Mouse (Mus musculus) ZHBTc4 (cell line): ENCODE results near the gene Mcf2l.

Experiments
- DNase-seq: peaks from one replicate; pipeline ENCODE4 v3.0.0-alpha.2; 2011; ENCODE audit warnings: low read depth, low spot score

The Mcf2l gene

DNA sequence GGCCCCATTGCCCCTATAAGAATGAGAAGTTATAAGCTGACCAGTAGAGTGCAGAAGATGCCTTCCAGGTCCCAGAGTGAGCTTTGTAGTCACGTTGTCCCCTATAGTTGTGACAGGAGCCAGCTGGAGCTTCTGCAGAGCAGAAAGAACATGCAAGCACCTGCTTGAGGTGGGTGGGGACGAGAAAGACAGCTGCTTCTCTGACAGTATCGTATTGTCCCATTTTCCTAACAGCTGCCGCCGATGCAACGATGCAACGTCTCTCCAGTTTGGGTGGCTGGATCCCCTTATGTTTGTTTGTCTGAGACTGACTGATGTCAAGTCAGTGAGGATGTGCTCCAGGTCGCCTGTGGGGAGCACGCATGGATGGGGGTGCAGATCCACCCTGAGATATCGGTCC is 117.8 kb downstream of the Mcf2l start:
- no peak for DNase-seq

DNA sequence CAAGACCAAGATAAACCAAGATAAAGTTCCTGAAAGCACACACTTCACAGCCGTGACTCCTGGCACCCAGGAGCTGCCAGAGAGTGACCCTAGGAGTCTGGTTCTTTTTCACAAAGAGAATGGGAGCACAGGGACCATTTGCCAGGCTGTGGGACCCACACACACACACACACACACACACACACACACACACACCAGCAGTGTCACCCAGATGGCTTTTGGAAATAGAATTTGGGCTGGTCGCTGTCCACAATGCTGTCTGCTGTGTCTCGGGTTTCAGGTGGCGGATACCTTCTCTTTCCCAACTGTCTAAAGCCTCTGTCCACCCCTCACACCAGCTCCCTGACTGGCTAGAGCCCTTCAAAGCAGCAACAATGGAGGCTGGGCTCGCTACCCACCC is 120.9 kb downstream of the Mcf2l start:
- DNase-seq: no peak

DNA sequence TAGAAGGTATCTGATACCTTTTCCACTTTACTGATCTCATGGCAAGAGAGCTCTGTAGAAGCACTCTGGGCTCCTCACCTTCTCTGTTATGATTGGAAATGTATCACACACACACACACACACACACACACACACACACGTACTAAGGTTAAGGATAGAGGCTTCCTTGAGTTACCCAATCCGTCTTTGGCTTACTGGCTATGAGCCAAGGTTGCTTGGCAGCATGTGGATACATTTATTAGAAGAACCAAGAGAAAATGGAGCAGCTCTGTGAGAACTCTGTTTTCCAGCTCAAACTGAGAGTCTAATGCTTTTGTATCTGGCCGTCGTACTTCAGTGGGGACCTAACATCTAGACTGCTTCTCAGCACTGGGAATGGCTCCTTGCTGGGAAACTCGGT is 121.9 kb downstream of the Mcf2l start:
- no peak for DNase-seq

DNA sequence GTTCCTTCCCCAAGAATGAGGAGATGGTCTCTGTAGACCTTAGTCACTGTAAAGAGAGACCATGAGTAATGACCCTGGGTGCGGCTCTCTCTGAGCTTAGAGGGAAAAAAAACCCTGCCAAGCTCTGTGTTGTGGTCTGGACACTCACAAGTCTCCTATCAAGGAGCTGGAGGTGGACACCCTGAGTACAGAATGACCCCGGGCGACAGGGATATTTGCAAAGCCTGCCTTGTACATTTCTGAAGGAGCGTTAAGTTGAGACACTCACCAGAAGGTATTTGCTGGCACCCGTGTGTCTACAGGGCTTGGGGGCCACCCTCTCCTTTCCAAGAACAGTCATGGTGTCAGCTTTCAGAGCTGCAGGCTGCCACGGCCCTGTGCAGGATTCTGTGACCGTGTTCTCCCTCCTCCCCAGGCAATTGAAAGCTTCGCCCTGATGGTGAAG is 123.2 kb downstream of the Mcf2l start:
- no peak for DNase-seq

DNA sequence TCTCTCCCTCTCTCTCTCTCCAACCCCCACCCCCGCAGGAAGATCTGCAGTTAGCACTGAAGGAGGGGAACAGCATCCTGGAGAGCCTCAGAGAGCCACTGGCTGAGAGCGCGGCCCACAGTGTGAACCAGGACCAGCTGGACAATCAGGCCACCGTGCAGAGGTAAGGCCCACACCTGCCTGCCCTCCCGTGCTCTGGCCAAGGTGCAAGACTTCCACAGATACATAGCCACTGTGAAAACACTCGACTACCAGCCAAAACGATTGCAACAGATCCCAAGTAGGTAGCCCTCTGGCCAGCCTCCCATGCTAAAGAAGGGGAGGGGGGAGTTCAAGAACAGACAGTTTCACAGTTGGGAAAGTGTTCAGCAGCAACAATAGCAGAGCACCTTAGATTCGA is 124.7 kb downstream of the Mcf2l start:
- DNase-seq: no peak

DNA sequence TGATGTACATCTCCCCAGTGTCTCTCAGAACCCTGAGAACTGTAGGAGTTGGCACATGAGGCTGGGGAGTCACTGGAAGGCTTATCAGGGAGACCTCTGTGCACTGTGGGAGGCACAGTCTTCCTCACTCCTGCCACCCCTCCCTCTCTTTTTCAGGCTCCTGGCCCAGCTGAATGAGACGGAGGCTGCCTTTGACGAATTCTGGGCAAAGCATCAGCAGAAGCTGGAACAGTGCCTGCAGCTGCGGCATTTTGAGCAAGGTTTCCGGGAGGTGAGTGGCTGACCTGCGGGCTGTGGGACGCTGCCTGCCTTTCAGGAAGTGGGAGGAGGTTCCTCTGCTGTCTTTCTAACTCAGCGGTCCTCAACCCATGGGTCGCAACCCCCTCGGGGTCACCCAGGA is 126.2 kb downstream of the Mcf2l start:
- DNase-seq: no peak

DNA sequence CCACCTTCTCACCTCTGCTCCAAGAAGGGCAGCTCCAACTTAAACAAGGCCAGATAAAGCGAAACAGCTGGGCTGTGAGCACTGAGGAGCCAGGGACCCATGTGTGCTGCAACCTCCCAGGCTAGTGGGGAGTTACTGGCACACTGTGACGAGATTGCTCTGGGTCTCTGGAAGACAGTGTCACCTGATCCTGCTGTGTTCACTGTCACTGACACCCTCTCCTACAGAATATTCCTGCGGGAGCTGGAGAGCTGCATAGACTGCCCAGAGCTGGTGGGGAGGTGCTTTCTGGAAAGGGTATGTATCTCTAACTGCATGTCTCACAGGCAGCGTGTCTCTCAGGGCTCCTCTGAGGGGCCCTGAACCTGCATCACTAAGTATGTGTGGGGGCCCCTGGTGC is 133.9 kb downstream of the Mcf2l start:
- DNase-seq: no peak

DNA sequence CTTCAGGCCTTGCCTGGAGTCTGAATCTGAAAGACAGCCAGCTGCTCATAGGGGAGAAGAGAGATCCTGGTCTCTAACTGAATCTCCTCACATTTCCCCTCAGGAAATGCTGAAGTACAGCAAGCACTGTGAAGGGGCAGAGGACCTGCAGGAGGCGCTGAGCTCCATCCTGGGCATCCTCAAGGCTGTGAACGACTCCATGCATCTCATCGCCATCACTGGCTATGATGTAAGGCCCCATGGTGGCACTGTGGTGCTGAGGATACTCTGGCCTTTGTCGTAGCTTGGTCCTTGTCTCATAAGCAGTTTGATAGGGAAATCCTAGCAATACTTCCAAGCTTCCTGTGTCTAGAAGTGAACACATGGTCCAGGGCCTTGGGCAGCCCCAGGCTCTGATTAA is 136.7 kb downstream of the Mcf2l start:
- DNase-seq: peak; percentile 20

DNA sequence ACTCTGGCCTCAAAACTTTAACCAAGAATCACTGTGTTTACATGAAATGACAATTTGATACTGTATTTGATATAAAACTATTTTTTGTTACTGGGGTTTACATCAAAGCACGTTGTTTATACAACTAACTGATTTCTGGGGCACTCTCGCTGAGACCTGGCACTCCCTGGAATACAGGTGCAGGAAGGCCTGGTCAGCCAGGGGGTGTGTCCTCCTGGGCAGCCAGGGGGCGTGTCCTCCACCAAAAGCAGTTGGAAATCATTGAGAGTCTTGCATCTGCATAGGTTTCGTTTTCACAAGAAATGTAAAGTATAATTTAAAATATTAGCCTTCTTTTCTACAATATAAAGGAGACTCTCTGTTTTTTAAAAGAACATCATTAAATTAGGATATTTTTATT is 146.0 kb downstream of the Mcf2l start:
- no peak for DNase-seq

DNA sequence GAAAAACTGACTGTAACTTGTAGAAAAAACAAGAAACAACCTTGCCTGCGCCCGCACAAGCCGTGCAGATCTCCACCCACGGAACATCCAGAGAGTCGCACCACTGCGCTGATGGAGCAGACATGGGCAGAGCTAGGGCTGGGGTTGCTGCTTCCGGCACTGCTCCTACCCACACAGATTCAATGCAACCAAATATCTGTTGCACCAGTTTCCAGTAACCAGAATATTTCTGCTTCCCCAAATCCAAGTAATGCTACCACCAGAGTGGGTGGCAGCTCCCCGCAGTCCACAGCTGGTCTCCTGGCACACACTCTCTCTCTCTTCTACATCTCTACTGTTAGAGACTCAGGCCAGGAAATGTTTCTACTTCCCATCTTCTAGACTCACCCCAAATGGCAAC is 148.2 kb downstream of the Mcf2l start:
- DNase-seq: no peak

DNA sequence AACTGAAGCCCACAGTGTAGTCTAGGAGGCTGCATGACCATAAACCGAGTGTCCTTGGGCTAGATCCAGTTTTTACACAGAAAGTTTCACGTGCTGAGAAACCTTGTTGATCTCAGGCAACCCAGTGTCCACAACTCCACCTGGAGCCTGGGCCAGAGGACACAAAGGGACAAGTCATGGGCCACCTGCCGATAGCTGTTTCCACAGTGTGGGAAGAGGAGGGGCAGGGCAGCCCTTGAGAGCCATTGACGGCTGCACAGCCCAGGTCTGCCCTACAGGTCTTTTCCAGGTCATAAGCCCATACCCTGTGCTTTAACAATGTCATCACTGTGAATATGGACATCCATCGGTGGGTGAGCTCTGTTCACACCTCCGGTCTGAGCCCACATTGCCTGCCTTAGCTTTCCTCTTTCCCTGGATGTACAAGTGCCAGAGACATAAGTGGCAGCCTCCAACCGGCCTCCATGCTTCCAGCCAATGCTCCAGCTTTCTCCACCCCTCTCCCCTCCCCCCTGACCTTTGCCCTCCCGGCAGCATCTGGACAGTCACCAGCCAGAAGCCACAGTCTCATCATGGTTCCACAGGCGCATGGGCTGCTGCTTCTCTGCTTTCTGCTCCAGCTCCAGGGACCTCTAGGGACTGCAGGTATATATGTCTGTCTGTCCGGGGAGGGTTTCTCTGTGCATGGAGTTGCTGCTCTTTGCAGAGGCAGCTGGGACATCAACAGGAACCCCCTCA is 152.1 kb downstream of the Mcf2l start, which contains the start of gene F7:
F7 (plus strand) TSS at position 548 of the 738 bp plus-strand sequence.
- DNase-seq: no peak

DNA sequence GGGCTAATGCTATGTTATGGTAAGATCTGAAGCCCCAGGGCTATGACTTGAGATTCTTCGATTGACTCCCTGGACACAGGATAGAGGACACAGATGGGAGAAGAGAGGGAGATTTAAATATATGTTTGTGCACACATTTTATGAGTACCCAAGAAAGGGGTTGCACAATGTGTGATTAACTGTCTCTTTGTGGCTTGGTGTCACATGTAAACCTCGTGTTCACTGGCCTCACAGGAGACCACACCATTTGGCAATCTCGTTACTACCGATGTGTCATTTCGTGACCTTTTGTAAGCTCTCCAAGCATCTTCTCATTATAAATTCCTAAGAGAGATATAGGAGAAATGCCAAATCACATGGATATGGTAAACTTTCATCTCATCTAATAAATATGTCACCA is 154.0 kb downstream of the Mcf2l start:
- DNase-seq: no peak

DNA sequence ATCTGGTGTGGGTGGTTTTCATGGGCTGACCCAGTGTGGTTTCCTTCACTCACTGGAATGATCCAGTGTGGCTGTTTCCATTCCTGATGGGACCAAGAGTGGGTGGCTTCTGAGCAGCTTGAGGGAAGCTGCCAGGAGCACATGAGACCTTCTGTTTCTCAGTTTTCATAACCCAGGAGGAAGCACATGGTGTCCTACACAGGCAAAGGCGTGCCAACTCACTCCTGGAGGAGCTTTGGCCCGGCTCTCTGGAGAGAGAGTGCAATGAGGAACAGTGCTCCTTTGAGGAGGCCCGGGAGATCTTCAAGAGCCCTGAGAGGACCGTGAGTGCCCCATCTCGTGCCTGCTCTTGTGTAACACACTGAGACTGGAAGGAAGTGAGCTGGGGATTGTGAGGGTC is 154.9 kb downstream of the Mcf2l start:
- no peak for DNase-seq

DNA sequence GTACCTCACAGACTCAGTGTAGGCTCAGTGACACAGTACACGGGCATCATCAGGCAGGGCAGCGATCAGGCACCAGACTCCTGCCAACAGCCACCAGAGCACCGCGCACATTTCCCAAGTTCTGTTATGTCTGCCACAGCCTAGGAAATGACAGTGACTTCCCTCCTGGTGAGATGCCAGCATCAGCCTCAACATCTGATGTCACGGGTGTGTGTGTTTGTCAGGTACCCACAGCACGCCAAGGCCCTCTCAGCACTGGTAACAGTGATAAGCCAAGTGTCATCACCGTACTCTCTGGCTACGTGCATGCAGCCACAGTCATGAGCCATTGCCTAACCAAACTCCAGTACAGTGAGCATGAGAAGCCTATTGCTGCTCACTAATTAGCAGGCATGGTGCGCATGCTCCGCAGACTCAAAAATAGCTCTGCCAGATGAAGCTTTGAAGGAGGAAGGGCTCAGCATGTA is 162.8 kb downstream of the Mcf2l start:
- DNase-seq: no peak

DNA sequence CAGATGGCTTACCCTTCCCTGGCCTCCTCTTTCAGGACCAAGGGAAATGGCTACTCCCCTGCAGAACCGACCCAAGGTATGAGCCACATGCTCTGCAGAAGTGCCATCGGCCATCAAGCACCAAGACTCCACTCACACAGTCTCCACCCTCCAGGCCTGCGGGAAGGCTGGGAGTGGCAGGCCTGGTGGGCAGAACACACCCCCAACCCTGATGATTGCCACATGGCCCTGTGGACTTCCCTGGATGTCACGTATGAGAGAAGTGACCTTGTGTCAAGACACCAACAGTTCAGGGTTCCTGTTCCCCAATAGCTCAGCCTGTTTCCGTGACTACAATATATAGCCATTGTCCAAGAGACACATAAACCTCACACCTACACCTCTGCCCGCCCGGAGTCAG is 163.4 kb downstream of the Mcf2l start, which contains the start of gene F10:
F10 (plus strand) TSS at position 294 of the 400 bp plus-strand sequence.
- DNase-seq: no peak

DNA sequence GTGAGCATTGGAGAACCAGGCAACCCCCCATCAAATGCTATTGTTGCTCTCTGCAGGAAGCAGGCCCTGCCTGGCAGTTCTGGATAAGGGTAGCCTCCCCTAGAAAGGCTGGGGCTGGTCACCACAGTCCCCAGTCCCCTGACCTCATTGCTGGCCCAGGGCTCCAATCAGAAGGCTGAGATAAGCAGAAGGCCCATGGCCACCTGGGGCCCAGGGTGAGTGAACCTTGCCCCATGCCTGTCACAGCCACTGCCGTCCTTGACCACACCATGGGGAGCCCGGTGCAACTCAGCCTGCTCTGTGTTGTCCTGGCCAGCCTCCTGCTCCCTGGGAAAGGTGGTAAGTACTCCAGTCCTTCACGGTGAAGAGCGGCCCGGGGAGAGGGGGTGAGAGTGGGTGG is 164.0 kb downstream of the Mcf2l start:
- DNase-seq: no peak

DNA sequence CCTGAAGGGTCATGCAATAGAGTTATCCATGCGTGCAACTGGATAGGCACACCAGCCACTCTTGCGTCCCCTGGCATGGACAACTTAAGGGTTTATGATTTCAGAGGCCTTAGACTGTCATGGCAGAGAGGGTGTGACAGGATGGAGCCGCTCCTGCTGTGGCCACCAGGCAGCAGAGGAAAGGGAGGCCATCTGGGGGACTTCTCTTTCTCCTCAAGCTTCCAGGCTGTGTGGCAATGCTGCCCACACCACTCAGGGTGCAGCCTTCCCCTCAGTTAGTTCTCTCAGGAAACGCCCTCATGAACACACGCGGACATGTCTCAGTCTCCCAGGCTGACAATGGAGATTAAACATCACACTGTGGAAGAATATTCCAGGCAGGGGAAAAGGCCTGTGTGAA is 165.4 kb downstream of the Mcf2l start:
- DNase-seq: no peak

DNA sequence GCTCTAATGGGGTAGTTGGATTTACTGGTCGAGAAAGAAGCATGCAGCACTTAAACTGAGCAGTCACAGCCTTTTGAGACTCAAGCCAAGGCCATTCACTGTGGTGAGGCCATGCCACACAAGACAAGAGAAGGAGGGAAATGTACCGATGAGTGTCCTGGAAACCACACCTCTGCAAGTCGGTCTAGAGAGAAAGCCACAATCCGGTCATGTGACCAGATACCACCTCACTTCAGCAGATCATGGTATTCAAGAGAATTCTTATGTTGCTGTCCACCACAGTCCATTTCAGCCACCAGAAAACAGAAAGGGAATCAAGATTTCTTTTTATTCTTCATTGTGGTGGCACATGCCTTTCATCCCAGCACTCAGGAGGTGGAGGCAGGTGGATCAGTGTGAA is 167.9 kb downstream of the Mcf2l start:
- no peak for DNase-seq

DNA sequence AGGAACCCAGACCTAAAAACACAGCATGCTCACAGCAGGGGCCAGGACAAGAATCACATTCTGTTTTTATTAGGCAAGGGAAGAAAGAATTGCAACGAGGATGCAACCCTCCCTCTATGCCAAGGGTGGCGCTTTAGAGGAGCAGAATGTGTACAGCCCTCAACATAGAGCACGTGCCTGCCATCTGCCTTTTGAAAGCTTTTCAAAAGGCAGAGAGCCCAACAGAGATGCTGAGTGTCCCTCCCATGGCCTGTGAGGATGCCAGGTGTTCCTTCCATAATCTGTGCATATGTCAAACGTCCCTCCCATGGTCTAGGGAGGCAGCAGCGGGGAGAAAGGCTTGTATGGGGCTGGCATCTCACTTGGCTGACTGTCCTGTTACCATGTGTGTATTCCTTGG is 174.0 kb downstream of the Mcf2l start:
- no peak for DNase-seq

DNA sequence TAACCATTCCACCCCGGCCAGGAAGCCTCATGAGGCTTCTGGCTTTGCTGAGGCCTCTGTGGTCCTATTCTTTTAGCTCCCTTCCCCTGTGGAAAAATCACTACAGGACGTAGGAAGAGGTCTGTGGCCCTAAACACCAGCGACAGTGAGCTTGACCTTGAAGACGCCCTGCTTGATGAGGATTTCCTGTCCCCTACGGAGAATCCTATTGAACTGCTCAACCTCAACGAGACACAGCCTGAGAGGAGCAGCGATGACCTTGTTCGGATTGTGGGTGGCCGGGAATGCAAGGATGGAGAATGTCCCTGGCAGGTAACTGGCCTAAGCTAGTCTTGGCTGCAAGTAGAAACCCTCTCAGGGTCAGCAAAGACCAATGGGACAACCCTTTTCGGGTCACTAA is 176.9 kb downstream of the Mcf2l start:
- peak; percentile 70 for DNase-seq

DNA sequence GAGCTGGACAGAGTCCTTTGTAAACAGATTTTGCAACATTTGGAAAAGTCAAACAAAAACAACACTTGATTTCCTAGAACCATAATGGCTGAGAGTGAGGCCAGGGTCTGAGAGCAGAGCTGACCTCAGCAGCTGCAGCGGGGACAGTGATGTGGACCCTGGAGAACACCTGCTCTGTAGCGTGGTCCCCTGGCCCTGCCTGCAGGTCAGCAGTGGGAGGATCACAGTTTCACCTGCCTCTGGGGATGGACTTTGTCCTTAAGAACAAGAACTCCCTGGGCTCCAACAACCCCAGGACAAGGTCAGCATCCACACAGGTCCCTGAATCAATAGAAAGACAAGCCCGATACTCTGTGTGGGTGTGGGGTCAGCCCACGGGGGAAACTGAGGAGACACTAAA is 183.7 kb downstream of the Mcf2l start:
- DNase-seq: no peak

DNA sequence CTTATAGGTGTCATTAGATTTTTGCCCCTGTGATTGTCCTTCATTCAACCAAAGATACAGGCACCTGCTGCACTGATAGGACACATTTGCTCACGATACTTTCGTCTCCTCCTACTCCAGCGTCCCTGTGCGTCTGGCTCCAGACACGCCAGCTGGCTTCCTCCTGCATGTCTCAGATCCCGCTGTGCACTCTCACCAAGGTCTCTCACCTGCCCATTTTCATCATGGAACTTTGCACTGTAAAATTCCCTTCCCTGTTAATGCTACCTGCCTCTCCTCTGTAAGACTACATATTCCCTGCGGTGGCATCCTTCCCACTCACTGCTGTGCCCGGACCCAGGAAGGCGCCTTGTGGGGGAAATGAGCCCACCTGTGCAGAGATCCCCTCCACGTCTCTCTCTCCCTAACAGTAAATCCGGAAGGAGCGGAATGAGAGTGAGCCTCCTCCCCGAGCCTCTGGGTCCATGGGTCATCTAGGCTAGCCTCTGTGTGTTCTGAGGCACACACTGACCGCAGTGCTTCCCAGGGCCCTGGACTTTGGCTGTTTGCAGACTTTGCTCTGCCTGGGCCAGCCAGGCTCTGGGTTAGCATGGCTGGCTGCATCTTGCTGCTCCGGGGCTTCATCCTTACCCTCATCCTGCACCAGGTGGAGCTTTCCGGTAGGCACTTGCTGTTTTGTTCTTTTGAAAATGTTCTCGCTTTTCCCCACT is 187.0 kb downstream of the Mcf2l start, which contains the start of gene Proz:
Proz (plus strand) TSS at position 474 of the 710 bp plus-strand sequence.
- DNase-seq: no peak

DNA sequence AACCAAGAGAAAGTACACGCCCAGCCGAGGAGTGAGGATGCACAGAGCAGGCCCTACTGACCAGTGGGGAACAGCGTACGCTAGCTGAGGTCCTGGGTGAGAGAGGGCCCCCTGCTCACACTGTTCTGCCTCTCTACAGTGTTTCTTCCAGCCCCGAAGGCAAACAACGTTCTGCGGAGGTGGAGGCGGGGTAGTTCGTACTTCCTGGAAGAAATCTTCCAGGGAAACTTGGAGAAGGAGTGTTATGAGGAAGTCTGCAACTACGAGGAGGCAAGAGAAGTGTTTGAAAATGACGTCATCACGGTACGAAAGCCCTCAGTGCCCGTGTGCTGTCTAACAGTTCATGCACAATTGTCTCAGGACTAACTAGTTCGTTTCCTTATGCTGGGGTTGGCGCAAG is 189.5 kb downstream of the Mcf2l start:
- DNase-seq: no peak
